Comparison of ENCODE assay signal across 8 mouse cellular contexts in the genomic region with DNA sequence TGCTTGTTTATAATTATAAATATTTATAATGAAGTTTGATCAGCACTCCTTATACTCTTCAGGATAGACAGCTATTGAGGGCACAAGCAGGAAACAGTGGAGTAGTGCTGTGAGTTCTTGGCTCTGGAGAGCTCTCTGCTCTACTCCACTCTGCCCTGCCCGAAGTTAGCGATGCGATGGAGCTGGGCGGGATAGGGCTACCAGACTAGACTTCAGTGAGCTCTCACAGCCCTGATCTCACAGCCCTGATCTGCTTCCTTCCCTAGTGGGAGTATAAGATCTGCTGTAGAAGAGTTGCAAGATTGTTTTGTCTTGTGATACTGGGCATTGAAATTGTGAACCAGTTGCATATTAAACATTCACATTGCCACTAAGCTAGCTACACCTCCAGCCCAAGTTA. TPM values are rescaled to one million over a fixed set of nuclear protein-coding genes. Genes with fewer than 3 reads are reported as not detected.
DNase-seq lines count a peak whose midpoint lies in the region; ATAC-seq and TF ChIP-seq lines count a peak whose summit lies in the region.

No protein-coding gene starts in this region.

- DNase-seq in cerebellum, adult 2 months, result no peak
- DNase-seq in cerebellum, adult 11-12 months, result no peak
- peak; percentile 27 for DNase-seq in kidney, postnatal 14 days
- no peak for DNase-seq in midbrain, postnatal 0 days (ENCODE audit: low spot score)
- DNase-seq in cerebellum, postnatal 4 days (ENCODE audit: low spot score in 2 of 2), result no peak
- no peak for DNase-seq in thymus, postnatal 14 days

- no peak overlapping the region for H3K27ac ChIP-seq in cerebellum, adult 2 months (ENCODE audit: insufficient read depth, low read length)
- no peak overlapping the region for H3K27ac ChIP-seq in forebrain, embryonic 16.5 days (ENCODE audit: low read length)
- no peak overlapping the region for H3K27ac ChIP-seq in midbrain, postnatal 0 days (ENCODE audit: low read depth, low read length)

- no peak for TF ChIP-seq POLR2A in cerebellum, adult 2 months (IDR thresholded peaks at IDR 0.05; ENCODE audit: borderline replicate concordance, insufficient read depth, low read length)

- no peaks in the 10 kb centered on the region; the same call in 1 of the 2 replicates for H3K4me1 ChIP-seq in cerebellum, adult 2 months (ENCODE audit: control insufficient read depth, insufficient read depth, low read length)
- peaks cover 66% of the 10 kb centered on the region for H3K4me1 ChIP-seq in E14TG2a.4 (replicated peaks; ENCODE audit: low read depth, low read length)
- peaks cover 46% of the 10 kb centered on the region for H3K4me1 ChIP-seq in forebrain, embryonic 16.5 days (replicated peaks; ENCODE audit: control insufficient read depth, insufficient read depth, low read length)
- peaks cover 2% of the 10 kb centered on the region; the same call in 1 of the 2 replicates for H3K4me1 ChIP-seq in midbrain, postnatal 0 days (ENCODE audit: insufficient read depth, low read length)

- H3K4me2 ChIP-seq in forebrain, embryonic 16.5 days (ENCODE audit: low read length), result peak overlapping the region; percentile 99
- H3K4me2 ChIP-seq in midbrain, postnatal 0 days (ENCODE audit: low read depth, low read length, poor library complexity, severe bottlenecking), result peak overlapping the region; percentile 97

- peak overlapping the region; percentile 81 for H3K4me3 ChIP-seq in cerebellum, adult 2 months (replicated peaks; ENCODE audit: insufficient read depth, low read depth, low read length)
- peak overlapping the region; percentile 99 for H3K4me3 ChIP-seq in E14TG2a.4 (replicated peaks; ENCODE audit: low read length)
- peak overlapping the region; percentile 97 for H3K4me3 ChIP-seq in forebrain, embryonic 16.5 days (replicated peaks; ENCODE audit: low read length)
- H3K4me3 ChIP-seq in midbrain, postnatal 0 days (ENCODE audit: low read depth, low read length), result peak overlapping the region; percentile 72

- peaks cover 81% of the 10 kb centered on the region for H3K36me3 ChIP-seq in E14TG2a.4 (ENCODE audit: insufficient read depth, low read length)
- H3K36me3 ChIP-seq in forebrain, embryonic 16.5 days (ENCODE audit: control insufficient read depth, insufficient read depth), result peaks cover 11% of the 10 kb centered on the region; the same call in 1 of the 2 replicates
- peaks cover 23% of the 10 kb centered on the region for H3K36me3 ChIP-seq in midbrain, postnatal 0 days (ENCODE audit: insufficient read depth, low read length)

- TF ChIP-seq CTCF in cerebellum, adult 2 months (IDR thresholded peaks at IDR 0.05; ENCODE audit: borderline replicate concordance, insufficient read depth, low read depth, low read length), result no peak
- TF ChIP-seq CTCF in E14TG2a.4 (conservative IDR thresholded peaks at IDR 0.05; ENCODE audit: low read length), result no peak
- no peak for TF ChIP-seq CTCF in midbrain, postnatal 0 days (IDR thresholded peaks at IDR 0.05)

- H3K27me3 ChIP-seq in cerebellum, adult 2 months (ENCODE audit: control insufficient read depth, insufficient read depth, low read length), result no peaks in the 10 kb centered on the region
- no peaks in the 10 kb centered on the region for H3K27me3 ChIP-seq in E14TG2a.4 (ENCODE audit: insufficient read depth, low read length)
- H3K27me3 ChIP-seq in forebrain, embryonic 16.5 days (replicated peaks; ENCODE audit: control insufficient read depth, insufficient read depth, low read length), result no peaks in the 10 kb centered on the region
- no peaks in the 10 kb centered on the region for H3K27me3 ChIP-seq in midbrain, postnatal 0 days (ENCODE audit: insufficient read depth, low read length)

- H3K9ac ChIP-seq in forebrain, embryonic 16.5 days (replicated peaks; ENCODE audit: low read depth, low read length), result peak overlapping the region; percentile 40; the same call in 1 of the 2 replicates
- peak overlapping the region; percentile 42; the same call in 1 of the 2 replicates for H3K9ac ChIP-seq in midbrain, postnatal 0 days (replicated peaks; ENCODE audit: low read length, poor library complexity, severe bottlenecking)

- H3K9me3 ChIP-seq in E14TG2a.4 (ENCODE audit: low read length), result no peaks in the 10 kb centered on the region
- H3K9me3 ChIP-seq in forebrain, embryonic 16.5 days (ENCODE audit: control insufficient read depth, low read length), result no peaks in the 10 kb centered on the region
- no peaks in the 10 kb centered on the region for H3K9me3 ChIP-seq in midbrain, postnatal 0 days (ENCODE audit: low read length)

- ATAC-seq in forebrain, embryonic 16.5 days, result no peak
- no peak for ATAC-seq in midbrain, postnatal 0 days (ENCODE audit: low FRiP score)

- WGBS in cerebellum, adult 2 months, result 2% methylated on average over 4 of the region's 4 CpGs
- WGBS in forebrain, embryonic 16.5 days, result 40% methylated on average over 4 of the region's 4 CpGs
- 25% methylated on average over 4 of the region's 4 CpGs for WGBS in midbrain, postnatal 0 days

RNA-seq across cellular contexts. Expression of a gene that starts 3.9 kb away (rescaled TPM):
- polyA plus RNA-seq in cerebellum, adult 2 months (2012; rRNA removed), result 31.7 and 32.1 TPM in 2 replicates
- polyA plus RNA-seq in forebrain, embryonic 16.5 days (2015; fragmentation: Nextera tagmentation; extraction: Ambion mirVana), result 36.3 and 40.3 TPM in 2 replicates
- 42.3 and 45.3 TPM in 2 replicates for total RNA-seq in midbrain, postnatal 0 days (2014; rRNA removed)
- polyA plus RNA-seq in midbrain, postnatal 0 days (2015; fragmentation: Nextera tagmentation; extraction: Ambion mirVana), result 16.9 and 17.5 TPM in 2 replicates

RNA-seq across cellular contexts. Expression of a gene that starts 29.1 kb away (rescaled TPM):
- 73.7 and 77.2 TPM in 2 replicates for polyA plus RNA-seq in cerebellum, adult 2 months (2012; rRNA removed)
- 10.7 and 11.7 TPM in 2 replicates for polyA plus RNA-seq in forebrain, embryonic 16.5 days (2015; fragmentation: Nextera tagmentation; extraction: Ambion mirVana)
- 49.3 and 52.2 TPM in 2 replicates for total RNA-seq in midbrain, postnatal 0 days (2014; rRNA removed)
- polyA plus RNA-seq in midbrain, postnatal 0 days (2015; fragmentation: Nextera tagmentation; extraction: Ambion mirVana), result 9.4 and 11.9 TPM in 2 replicates
